23 mouse cellular contexts compared by ENCODE assay signal in the genomic region with DNA sequence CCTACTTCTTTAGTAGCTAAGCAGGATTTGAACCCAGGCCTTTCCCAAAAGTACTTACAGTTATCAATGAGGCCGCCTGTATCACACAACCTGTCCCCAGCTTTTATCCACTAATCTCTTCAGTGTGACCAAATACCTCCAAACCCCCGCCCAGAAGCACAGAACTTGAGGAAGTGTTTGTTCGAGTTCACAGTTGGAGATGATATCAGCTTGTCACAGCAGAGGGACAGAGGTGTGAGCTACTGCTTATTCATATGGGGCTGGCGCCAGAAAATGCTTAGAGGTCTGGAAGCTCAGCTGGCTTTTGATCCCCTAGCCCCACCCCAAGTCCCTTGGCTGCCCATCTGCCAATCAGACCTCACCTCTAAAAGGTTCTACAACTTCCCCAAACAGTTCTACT. TPM values are rescaled to one million over a fixed set of nuclear protein-coding genes. Genes with fewer than 3 reads are reported as not detected.
A peak's percentile ranks its signal among the peaks of the same experiment; 100 is the strongest.
DNase-seq lines count a peak whose midpoint lies in the region; ATAC-seq and TF ChIP-seq lines count a peak whose summit lies in the region.
"Had no signal": no experiment of that assay in that cellular context is flagged by ENCODE, and none has a peak within 500 bp of the region (broad histone marks: within the 10 kb centered on the region; RNA-seq: fewer than 3 reads in every experiment).

No protein-coding gene starts in this region.

- H3K27me3 ChIP-seq in kidney, adult 2 months (replicated peaks; ENCODE audit: control insufficient read depth, insufficient read depth, low read length), result no peaks in the 10 kb centered on the region
- H3K27me3 ChIP-seq: CH12.LX; embryonic facial prominence, embryonic 15.5 days had no signal

- no peak for TF ChIP-seq POLR2A in kidney, adult 2 months (IDR thresholded peaks at IDR 0.05; ENCODE audit: low read depth, low read length)

- H3K27ac ChIP-seq in kidney, adult 2 months (ENCODE audit: insufficient read depth, low read depth, low read length), result no peak overlapping the region
- H3K27ac ChIP-seq: embryonic facial prominence, embryonic 15.5 days; forebrain, embryonic 10.5 days; heart, adult 2 months; heart, embryonic 13.5 days; hindbrain, embryonic 13.5 days; hindbrain, postnatal 0 days had no signal

- ATAC-seq in granulocyte monocyte progenitor cell, adult 5-6 weeks (replicated peaks; ENCODE audit: poor library complexity, severe bottlenecking), result peak; percentile 47
- ATAC-seq in megakaryocyte progenitor cell, adult 5-6 weeks (replicated peaks; ENCODE audit: poor library complexity), result peak; percentile 43
- no peak for ATAC-seq in inflammation-experienced regulatory T-cells, adult 6 months
- ATAC-seq: forebrain, embryonic 14.5 days; hindbrain, postnatal 0 days; intestine, embryonic 16.5 days had no signal

- no peaks in the 10 kb centered on the region for H3K4me1 ChIP-seq in kidney, adult 2 months (ENCODE audit: control insufficient read depth, insufficient read depth, low read length)
- H3K4me1 ChIP-seq: embryonic facial prominence, embryonic 15.5 days; heart, embryonic 13.5 days; hindbrain, embryonic 13.5 days had no signal

- intact Hi-C loops in gastrocnemius, postnatal 36 days (cut with DNase I), result no loop called here

- TF ChIP-seq CTCF in kidney, adult 2 months (conservative IDR thresholded peaks at IDR 0.05; ENCODE audit: insufficient read depth, insufficient read length, low read depth, low read length), result no peak

- H3K4me3 ChIP-seq in kidney, adult 2 months (ENCODE audit: insufficient read depth, low read depth, low read length), result no peak overlapping the region
- H3K4me3 ChIP-seq: embryonic facial prominence, embryonic 15.5 days; erythroblast, embryonic 14.5 days; forebrain, embryonic 10.5 days; heart, adult 2 months; heart, embryonic 13.5 days; hindbrain, embryonic 13.5 days had no signal

- WGBS in kidney, adult 2 months, result 77% methylated on average over 4 of the region's 4 CpGs

- no peaks in the 10 kb centered on the region for H3K36me3 ChIP-seq in kidney, adult 2 months (ENCODE audit: control insufficient read depth, insufficient read depth, low read length)
- H3K36me3 ChIP-seq: embryonic facial prominence, embryonic 15.5 days; forebrain, embryonic 10.5 days; heart, embryonic 13.5 days; hindbrain, embryonic 13.5 days had no signal

- DNase-seq in 416B (ENCODE audit: low read depth) (peak; percentile 87), MEL-GATA-1-ER (ENCODE audit: extremely low read depth, low read depth) (peak; percentile 44)
- DNase-seq in kidney, adult 2 months, result no peak
- no peak for DNase-seq in yolk sac, embryonic 10.5 days (ENCODE audit: low spot score)
- DNase-seq in gastrocnemius, postnatal 36 days, result no peak
- DNase-seq: adrenal gland, postnatal 14 days; cerebellum, adult 2 months; cerebellum, postnatal 10 days; embryo, embryonic 11 days; heart, adult 2 months; heart, postnatal 4 days had no signal

RNA-seq across cellular contexts. Expression of a gene that starts 38.1 kb away (rescaled TPM):
- total RNA-seq in granulocyte monocyte progenitor cell, adult 5-6 weeks (2014; fragmentation: Nextera tagmentation), result 2.1 and 4.5 TPM in 2 replicates
- total RNA-seq in granulocyte monocyte progenitor cell, adult 5-6 weeks (2017), result 2.2 and 5.3 TPM in 2 replicates
- total RNA-seq in megakaryocyte progenitor cell, adult 5-6 weeks (2015), result 3.2 and 5.6 TPM in 2 replicates
- total RNA-seq in megakaryocyte progenitor cell, adult 5-6 weeks (2017), result 1.1 and 2.5 TPM in 2 replicates
- polyA plus RNA-seq in kidney, adult 2 months (2012; rRNA removed), result 3.7 and 4.0 TPM in 2 replicates
- 1 to 10 TPM; 2.6 to 2.8 TPM for total RNA-seq in gastrocnemius, postnatal 36 days (2021)
- under 1 TPM; 0.11 to 0.83 (median 0.44) TPM for polyA plus RNA-seq in inflammation-experienced regulatory T-cells, adult 6 months (2017; shearing (Covaris generic))

RNA-seq across cellular contexts. Expression of a gene that starts 40.6 kb away (rescaled TPM):
- 29.4 and 39.0 TPM in 2 replicates for total RNA-seq in granulocyte monocyte progenitor cell, adult 5-6 weeks (2014; fragmentation: Nextera tagmentation)
- 13.4 and 15.6 TPM in 2 replicates for total RNA-seq in granulocyte monocyte progenitor cell, adult 5-6 weeks (2017)
- total RNA-seq in megakaryocyte progenitor cell, adult 5-6 weeks (2015), result 18.9 and 22.3 TPM in 2 replicates
- total RNA-seq in megakaryocyte progenitor cell, adult 5-6 weeks (2017), result 16.4 and 18.2 TPM in 2 replicates
- polyA plus RNA-seq in kidney, adult 2 months (2012; rRNA removed), result 12.2 and 14.5 TPM in 2 replicates
- 1 to 10 TPM; 3.7 to 5.0 TPM for total RNA-seq in gastrocnemius, postnatal 36 days (2021)
- polyA plus RNA-seq in inflammation-experienced regulatory T-cells, adult 6 months (2017; shearing (Covaris generic)), result 10 to 100 TPM; 31.3 to 54.8 (median 31.8) TPM

RNA-seq across cellular contexts. Expression of a gene that starts 51.2 kb away (rescaled TPM):
- 14.2 and 20.5 TPM in 2 replicates for total RNA-seq in granulocyte monocyte progenitor cell, adult 5-6 weeks (2014; fragmentation: Nextera tagmentation)
- total RNA-seq in granulocyte monocyte progenitor cell, adult 5-6 weeks (2017), result 15.3 and 24.7 TPM in 2 replicates
- total RNA-seq in megakaryocyte progenitor cell, adult 5-6 weeks (2015), result 14.8 and 16.3 TPM in 2 replicates
- total RNA-seq in megakaryocyte progenitor cell, adult 5-6 weeks (2017), result 15.2 and 17.3 TPM in 2 replicates
- polyA plus RNA-seq in kidney, adult 2 months (2012; rRNA removed), result 17.9 and 18.7 TPM in 2 replicates
- 10 to 100 TPM; 24.3 to 27.5 TPM for total RNA-seq in gastrocnemius, postnatal 36 days (2021)
- polyA plus RNA-seq in inflammation-experienced regulatory T-cells, adult 6 months (2017; shearing (Covaris generic)), result 1 to 10 TPM; 2.4 to 4.2 (median 3.6) TPM

Comparison
In these comparisons a context has a peak if more than half of its experiments do, and no peak if none do; other contexts are left out.
1. DNase-seq: peak in 416B (single experiment) and MEL-GATA-1-ER (single experiment); none in kidney, adult 2 months (single experiment), yolk sac, embryonic 10.5 days (single experiment) and gastrocnemius, postnatal 36 days (0 of 2).